Mouse (Mus musculus) E14TG2a.4 (cell line): Measurements from ENCODE around the gene Tas2r135.

ENCODE experiments used
- CTCF ChIP-seq: conservative IDR thresholded peaks from 2 replicates; pipeline ENCODE4 v1.5.1; 2014; ENCODE audit warnings: low read length
- NANOG ChIP-seq: IDR thresholded peaks from 2 replicates; pipeline ENCODE4 v1.6.1; 2014; ENCODE audit warnings: borderline replicate concordance, low read length, mixed read lengths
- POU5F1 ChIP-seq: IDR thresholded peaks from 2 replicates; pipeline ENCODE4 v1.6.1; 2014; ENCODE audit warnings: low read length, borderline replicate concordance

- TF ChIP-seq CTCF (no peak), NANOG (no peak), POU5F1 (no peak)
These were observed 42.1 kb downstream of the Tas2r135 start for GRCm38 (mm10) chr6:42447381-42447780.
